Mouse (Mus musculus): ENCODE measurements around the gene Sema7a. TPM values are rescaled to one million over a fixed set of nuclear protein-coding genes. Genes with fewer than 3 reads are reported as not detected.

The Sema7a gene
- total RNA-seq, 1 experiment = 7.5 TPM

GRCm38 (mm10) chr9:57965281-57966185 lies 25.6 kb downstream of the Sema7a start:
- DNase-seq (ENCODE audit: low read depth, low spot score) = no peak
- H3K9ac ChIP-seq (ENCODE audit: insufficient read depth, low read depth, low read length, poor library complexity, severe bottlenecking) = no peak overlapping the region
- no peak overlapping the region for H3K4me3 ChIP-seq (ENCODE audit: insufficient read depth in 1 of 2, low read depth in 1 of 2, low read length in 2 of 2, poor library complexity in 1 of 2, severe bottlenecking in 1 of 2)
- TF ChIP-seq HCFC1 (IDR thresholded peaks at IDR 0.05; ENCODE audit: borderline replicate concordance, insufficient read depth, low read length) (no peak), CHD2 (IDR thresholded peaks at IDR 0.05; ENCODE audit: low read depth, low read length) (no peak), MAFK (IDR thresholded peaks at IDR 0.05; ENCODE audit: insufficient read depth, low read depth, low read length) (no peak), ZNF384 (IDR thresholded peaks at IDR 0.05; ENCODE audit: low read depth, low read length) (no peak), ZC3H11A (IDR thresholded peaks at IDR 0.05; ENCODE audit: borderline replicate concordance, low read depth, low read length) (no peak)
- in situ Hi-C loops (cut with MboI; ENCODE audit: low sequenced_read_pairs in 2 of 2, unreplicated experiment in 2 of 2) = no loop called here
- no peaks in the 10 kb centered on the region for H3K9me3 ChIP-seq (ENCODE audit: control insufficient read depth, insufficient read depth, low read depth, low read length)
- H3K4me1 ChIP-seq (ENCODE audit: control insufficient read depth in 2 of 2, insufficient read depth in 2 of 2, low read length in 2 of 2, poor library complexity in 1 of 2) = peaks cover 2 to 3% of the 10 kb centered on the region in 2 experiments; a peak in 2 of 4 replicates
- no peaks in the 10 kb centered on the region for H3K36me3 ChIP-seq (ENCODE audit: control insufficient read depth, insufficient read depth, low read length, poor library complexity, severe bottlenecking)
- H3K27ac ChIP-seq (ENCODE audit: insufficient read depth, low read depth, low read length, poor library complexity, severe bottlenecking) = no peak overlapping the region

- Histone ChIP-seq H3K36me3 (ENCODE audit: control insufficient read depth, insufficient read depth, low read length, poor library complexity, severe bottlenecking) (no peaks in the 10 kb centered on the region), H3K9me3 (ENCODE audit: control insufficient read depth, insufficient read depth, low read depth, low read length) (no peaks in the 10 kb centered on the region), H3K4me1 (ENCODE audit: control insufficient read depth in 2 of 2, insufficient read depth in 2 of 2, low read length in 2 of 2, poor library complexity in 1 of 2) (peaks cover 2 to 3% of the 10 kb centered on the region in 2 experiments; a peak in 1 of 4 replicates), H3K9ac (ENCODE audit: insufficient read depth, low read depth, low read length, poor library complexity, severe bottlenecking) (no peak overlapping the region), H3K4me3 (ENCODE audit: insufficient read depth in 1 of 2, low read depth in 1 of 2, low read length in 2 of 2, poor library complexity in 1 of 2, severe bottlenecking in 1 of 2) (peak overlapping the region in 1 of 2 experiments; percentile 1; a peak in 1 of 4 replicates), H3K27ac (ENCODE audit: insufficient read depth, low read depth, low read length, poor library complexity, severe bottlenecking) (no peak overlapping the region)
- TF ChIP-seq MAFK (IDR thresholded peaks at IDR 0.05; ENCODE audit: insufficient read depth, low read depth, low read length) = peak; percentile 65
- no peak for TF ChIP-seq ZC3H11A (IDR thresholded peaks at IDR 0.05; ENCODE audit: borderline replicate concordance, low read depth, low read length)
- no peak for TF ChIP-seq HCFC1 (IDR thresholded peaks at IDR 0.05; ENCODE audit: borderline replicate concordance, insufficient read depth, low read length)
- TF ChIP-seq CHD2 (IDR thresholded peaks at IDR 0.05; ENCODE audit: low read depth, low read length) = no peak
- TF ChIP-seq ZNF384 (IDR thresholded peaks at IDR 0.05; ENCODE audit: low read depth, low read length) = no peak
- peak; percentile 17 for DNase-seq (ENCODE audit: low read depth, low spot score)
- in situ Hi-C loops (cut with MboI; ENCODE audit: low sequenced_read_pairs in 2 of 2, unreplicated experiment in 2 of 2) = no loop called here
Measured at GRCm38 (mm10) chr9:57967237-57967960, 27.5 kb downstream of the Sema7a start.

- Histone ChIP-seq H3K9ac (ENCODE audit: insufficient read depth, low read depth, low read length, poor library complexity, severe bottlenecking) (no peak overlapping the region), H3K4me1 (ENCODE audit: control insufficient read depth in 2 of 2, insufficient read depth in 2 of 2, low read length in 2 of 2, poor library complexity in 1 of 2) (peaks cover 2 to 3% of the 10 kb centered on the region in 2 experiments; a peak in 1 of 4 replicates), H3K36me3 (ENCODE audit: control insufficient read depth, insufficient read depth, low read length, poor library complexity, severe bottlenecking) (no peaks in the 10 kb centered on the region), H3K4me3 (ENCODE audit: insufficient read depth in 1 of 2, low read depth in 1 of 2, low read length in 2 of 2, poor library complexity in 1 of 2, severe bottlenecking in 1 of 2) (no peak overlapping the region), H3K9me3 (ENCODE audit: control insufficient read depth, insufficient read depth, low read depth, low read length) (no peaks in the 10 kb centered on the region), H3K27ac (ENCODE audit: insufficient read depth, low read depth, low read length, poor library complexity, severe bottlenecking) (no peak overlapping the region)
- no peak for DNase-seq (ENCODE audit: low read depth, low spot score)
- in situ Hi-C loops (cut with MboI; ENCODE audit: low sequenced_read_pairs in 2 of 2, unreplicated experiment in 2 of 2) = no loop called here
- no peak for TF ChIP-seq MAFK (IDR thresholded peaks at IDR 0.05; ENCODE audit: insufficient read depth, low read depth, low read length)
- no peak for TF ChIP-seq HCFC1 (IDR thresholded peaks at IDR 0.05; ENCODE audit: borderline replicate concordance, insufficient read depth, low read length)
- no peak for TF ChIP-seq CHD2 (IDR thresholded peaks at IDR 0.05; ENCODE audit: low read depth, low read length)
- TF ChIP-seq ZNF384 (IDR thresholded peaks at IDR 0.05; ENCODE audit: low read depth, low read length) = no peak
- TF ChIP-seq ZC3H11A (IDR thresholded peaks at IDR 0.05; ENCODE audit: borderline replicate concordance, low read depth, low read length) = no peak
Measured at GRCm38 (mm10) chr9:57968166-57968771, 28.4 kb downstream of the Sema7a start.

GRCm38 (mm10) chr9:57968783-57969542 lies 29.1 kb downstream of the Sema7a start:
- no peak for DNase-seq (ENCODE audit: low read depth, low spot score)
- no peak for TF ChIP-seq CHD2 (IDR thresholded peaks at IDR 0.05; ENCODE audit: low read depth, low read length)
- no peak for TF ChIP-seq ZNF384 (IDR thresholded peaks at IDR 0.05; ENCODE audit: low read depth, low read length)
- no peak for TF ChIP-seq HCFC1 (IDR thresholded peaks at IDR 0.05; ENCODE audit: borderline replicate concordance, insufficient read depth, low read length)
- no peak for TF ChIP-seq MAFK (IDR thresholded peaks at IDR 0.05; ENCODE audit: insufficient read depth, low read depth, low read length)
- Histone ChIP-seq H3K4me1 (ENCODE audit: control insufficient read depth in 2 of 2, insufficient read depth in 2 of 2, low read length in 2 of 2, poor library complexity in 1 of 2) (peaks cover 2 to 3% of the 10 kb centered on the region in 2 experiments; a peak in 1 of 4 replicates), H3K9ac (ENCODE audit: insufficient read depth, low read depth, low read length, poor library complexity, severe bottlenecking) (no peak overlapping the region), H3K4me3 (ENCODE audit: insufficient read depth in 1 of 2, low read depth in 1 of 2, low read length in 2 of 2, poor library complexity in 1 of 2, severe bottlenecking in 1 of 2) (no peak overlapping the region), H3K36me3 (ENCODE audit: control insufficient read depth, insufficient read depth, low read length, poor library complexity, severe bottlenecking) (no peaks in the 10 kb centered on the region), H3K27ac (ENCODE audit: insufficient read depth, low read depth, low read length, poor library complexity, severe bottlenecking) (no peak overlapping the region), H3K9me3 (ENCODE audit: control insufficient read depth, insufficient read depth, low read depth, low read length) (no peaks in the 10 kb centered on the region)
- in situ Hi-C loops (cut with MboI; ENCODE audit: low sequenced_read_pairs in 2 of 2, unreplicated experiment in 2 of 2) = no loop called here

Data from ES-E14 (cell line).